Mouse (Mus musculus): ENCODE data around the gene Arhgap6.

The Arhgap6 gene

DNA sequence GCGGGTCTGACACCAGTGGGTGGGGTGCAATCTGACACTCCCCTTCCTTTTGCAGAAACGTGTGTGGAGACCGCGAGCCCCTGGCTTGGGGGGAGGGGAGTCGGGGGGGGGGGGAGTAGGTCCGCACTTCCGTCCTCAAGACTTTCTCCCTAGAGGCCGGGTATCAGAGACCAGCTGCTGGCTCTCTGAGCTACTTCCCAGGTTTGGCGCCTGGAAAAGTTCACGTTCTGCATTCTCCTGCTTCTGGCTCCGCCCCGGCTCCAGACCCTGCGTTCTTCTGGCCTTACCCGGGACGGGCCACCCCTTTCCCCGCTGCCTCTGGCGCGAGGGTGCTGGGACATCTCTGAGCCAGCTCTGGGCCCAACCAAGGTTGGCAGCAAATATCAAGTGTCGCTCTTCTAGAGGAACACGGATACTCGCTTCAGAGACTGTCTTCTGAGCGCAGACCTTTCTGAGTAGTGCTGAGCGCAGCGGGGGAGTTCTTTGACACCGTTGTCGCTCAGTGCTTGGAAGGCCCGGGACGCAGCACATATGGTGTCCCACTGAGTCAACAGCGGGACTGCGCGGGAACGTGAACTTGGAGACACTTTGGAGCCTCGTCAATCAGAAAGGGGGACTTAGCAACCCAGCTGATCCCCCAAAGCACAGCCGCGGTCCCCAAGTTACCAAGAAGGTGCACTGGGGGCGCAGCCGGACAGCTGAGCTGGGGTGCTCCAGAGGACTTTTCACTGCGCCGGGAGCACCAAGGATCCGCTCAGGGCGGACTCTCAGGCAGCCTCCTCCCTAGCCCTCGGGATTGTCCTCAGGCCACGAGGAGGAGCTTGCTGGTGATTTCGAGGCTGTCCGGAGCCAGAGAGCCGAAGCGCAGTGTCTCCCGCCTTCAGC lies at the start of gene Arhgap6:
Gene Arhgap6, plus strand, starts transcription at position 126 of the 885 bp plus-strand sequence.
- DNase-seq = peak; percentile 32

DNA sequence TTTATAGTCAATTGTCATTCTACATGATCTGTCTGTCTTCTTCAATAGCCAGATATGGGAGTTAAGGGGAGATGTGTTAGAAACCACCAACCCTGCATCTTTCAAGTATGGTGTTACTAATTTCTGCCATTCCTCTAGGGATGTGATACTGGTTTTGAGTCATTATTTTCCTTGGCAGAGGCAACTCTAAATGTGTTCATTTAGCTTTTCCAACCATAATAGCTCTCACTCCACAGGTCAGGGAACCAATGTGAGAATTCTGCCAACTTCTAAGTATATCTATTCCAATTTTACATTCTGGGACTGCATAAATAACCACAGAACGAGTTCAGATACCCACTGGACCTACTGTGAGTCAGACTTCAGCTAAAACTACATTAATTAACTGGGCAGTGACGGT lies 47.9 kb upstream of the Arhgap6 start:
- no peak for DNase-seq

DNA sequence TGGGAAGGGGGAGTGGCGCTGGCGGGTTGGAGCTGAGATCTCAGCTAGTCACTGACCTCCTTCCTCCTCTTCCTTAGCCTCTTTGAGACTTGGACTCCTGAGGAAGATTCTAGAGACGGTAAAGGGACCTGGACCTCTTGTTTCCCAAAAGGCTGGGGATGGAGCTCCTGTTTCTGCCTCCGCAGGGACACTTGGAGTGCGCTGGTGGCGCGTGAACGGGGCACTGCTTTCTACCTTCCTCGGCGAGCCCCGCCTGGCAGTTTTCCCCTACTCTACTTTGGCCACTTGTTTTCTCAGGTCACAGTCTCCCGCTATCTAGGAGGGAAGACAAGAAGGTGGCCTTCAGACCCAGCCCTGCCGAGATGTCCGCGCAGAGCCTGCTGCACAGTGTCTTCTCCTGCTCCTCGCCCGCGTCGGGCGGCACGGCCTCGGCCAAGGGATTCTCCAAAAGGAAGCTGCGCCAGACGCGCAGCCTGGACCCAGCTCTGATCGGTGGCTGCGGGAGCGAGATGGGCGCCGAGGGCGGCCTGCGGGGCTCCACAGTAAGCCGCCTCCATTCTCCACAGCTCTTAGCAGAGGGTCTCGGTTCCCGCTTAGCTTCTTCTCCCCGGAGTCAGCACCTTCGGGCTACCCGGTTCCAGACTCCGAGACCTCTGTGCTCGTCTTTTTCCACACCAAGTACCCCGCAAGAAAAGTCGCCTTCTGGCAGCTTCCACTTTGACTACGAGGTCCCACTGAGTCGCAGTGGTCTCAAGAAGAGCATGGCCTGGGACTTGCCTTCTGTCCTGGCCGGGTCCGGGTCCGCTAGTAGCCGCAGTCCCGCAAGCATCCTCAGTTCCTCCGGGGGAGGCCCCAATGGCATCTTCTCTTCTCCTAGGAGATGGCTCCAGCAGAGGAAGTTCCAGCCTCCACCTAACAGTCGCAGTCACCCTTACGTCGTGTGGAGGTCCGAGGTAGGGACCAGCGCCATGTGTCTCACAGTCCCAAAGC lies 1.3 kb downstream of the Arhgap6 start:
- peak; percentile 26 for DNase-seq

- no peak for DNase-seq
These were observed 9.8 kb downstream of the Arhgap6 start for GRCm38 (mm10) chrX:168804677-168805076.

- no peak for DNase-seq
These were observed 15.8 kb downstream of the Arhgap6 start for GRCm38 (mm10) chrX:168810513-168811265.

DNA sequence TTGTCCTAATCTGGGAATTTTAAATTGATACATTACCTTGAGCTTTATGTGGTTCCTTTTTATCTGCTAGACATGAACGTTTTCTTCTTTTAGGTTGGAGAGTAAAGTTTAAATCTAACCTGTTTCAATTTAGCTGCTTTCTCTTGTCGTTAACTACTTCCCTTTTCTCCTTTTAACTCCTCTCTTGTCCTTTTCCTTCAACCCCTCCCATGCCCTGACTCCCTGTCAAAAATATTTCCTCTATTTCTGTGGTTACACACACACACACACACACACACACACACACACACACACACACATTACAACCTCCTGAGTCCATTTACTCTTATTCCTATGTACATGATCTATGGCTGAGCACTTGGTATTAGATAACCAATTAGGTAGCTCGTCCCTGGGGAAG lies 24.0 kb downstream of the Arhgap6 start:
- DNase-seq = no peak

DNA sequence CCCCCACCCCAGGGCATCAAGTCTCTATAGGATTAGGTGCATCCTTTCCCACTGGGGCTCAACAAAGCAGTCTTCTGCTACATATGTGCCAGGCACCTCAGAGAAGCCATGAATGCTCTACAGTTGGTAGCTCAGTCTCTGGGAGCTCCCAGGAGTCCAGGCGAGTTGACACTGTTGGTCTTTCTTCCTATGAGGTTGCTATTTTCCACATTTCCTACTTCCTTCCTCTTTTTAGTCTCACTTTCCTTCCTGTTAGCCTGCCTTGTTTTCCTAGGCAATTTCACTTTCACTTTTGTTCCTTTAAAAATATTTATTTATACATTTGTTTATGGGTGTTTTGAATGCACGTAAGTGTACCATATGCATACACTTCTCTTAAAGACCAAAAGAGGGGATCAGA lies 29.3 kb downstream of the Arhgap6 start:
- DNase-seq = no peak

DNA sequence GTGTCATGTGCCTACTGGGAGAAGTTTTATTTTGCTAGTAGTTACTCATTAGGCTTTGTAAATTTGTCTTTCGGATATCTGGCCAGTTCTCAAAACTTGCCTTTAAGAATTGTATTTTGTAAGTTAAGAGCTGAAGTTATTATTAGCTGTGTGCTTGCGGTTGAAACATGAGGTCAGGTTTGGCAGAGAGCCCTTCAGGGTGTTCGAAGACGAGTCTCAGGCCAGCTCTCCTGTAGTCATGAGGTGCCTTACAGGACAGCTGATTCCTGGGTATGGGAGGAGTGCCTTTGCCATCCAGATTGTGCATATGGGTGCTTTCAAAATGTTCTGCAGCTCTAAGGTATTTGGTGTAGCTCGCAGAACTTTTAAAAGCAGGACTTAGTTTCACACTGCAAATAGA lies 37.4 kb downstream of the Arhgap6 start:
- no peak for DNase-seq

- DNase-seq = no peak
These were observed 53.2 kb downstream of the Arhgap6 start for GRCm38 (mm10) chrX:168848062-168848461.

DNA sequence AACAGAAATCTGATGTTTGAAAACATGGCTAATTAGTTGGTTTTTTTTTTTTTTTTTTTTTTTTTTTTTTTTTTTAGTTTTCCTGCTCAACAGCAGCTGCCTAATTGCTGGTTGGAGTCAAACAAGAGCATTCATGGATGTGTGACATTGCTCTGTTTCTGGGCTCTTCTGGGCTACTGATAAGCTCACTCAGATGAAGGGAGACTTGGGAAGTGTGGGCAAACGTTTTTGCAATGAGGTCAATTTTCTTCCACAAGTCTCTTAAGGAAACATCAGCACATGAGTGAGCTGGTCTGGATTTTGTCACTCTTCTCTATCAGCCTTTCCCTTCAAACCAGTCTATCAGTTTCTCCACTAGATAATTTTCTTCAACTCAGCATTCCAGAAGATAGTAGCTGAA lies 79.8 kb downstream of the Arhgap6 start:
- DNase-seq = no peak

GRCm38 (mm10) chrX:168903557-168903956 lies 108.7 kb downstream of the Arhgap6 start:
- DNase-seq = no peak

- DNase-seq = no peak
These were observed 109.2 kb downstream of the Arhgap6 start for GRCm38 (mm10) chrX:168904086-168904485.

GRCm38 (mm10) chrX:168907586-168907985 lies 112.7 kb downstream of the Arhgap6 start:
- no peak for DNase-seq

DNA sequence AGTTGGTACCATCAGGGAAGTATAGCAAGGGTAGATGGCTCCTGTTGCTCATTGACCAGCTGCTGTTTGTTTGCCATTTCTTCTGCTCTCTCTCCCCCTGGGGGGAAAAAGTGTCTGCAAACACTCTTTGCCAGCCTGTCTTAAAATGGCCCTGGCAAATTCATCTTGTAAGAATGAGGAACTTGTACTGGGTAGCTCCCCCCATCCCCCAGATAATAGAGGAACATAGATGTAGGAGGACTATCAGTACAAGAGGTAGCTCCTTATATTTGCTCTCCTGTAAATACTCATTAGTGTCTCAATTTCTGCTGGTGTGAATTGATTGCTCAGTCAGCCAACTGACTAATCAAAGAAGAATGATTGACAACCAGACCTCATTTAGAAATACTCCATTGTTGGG lies 118.6 kb downstream of the Arhgap6 start:
- DNase-seq = no peak

DNA sequence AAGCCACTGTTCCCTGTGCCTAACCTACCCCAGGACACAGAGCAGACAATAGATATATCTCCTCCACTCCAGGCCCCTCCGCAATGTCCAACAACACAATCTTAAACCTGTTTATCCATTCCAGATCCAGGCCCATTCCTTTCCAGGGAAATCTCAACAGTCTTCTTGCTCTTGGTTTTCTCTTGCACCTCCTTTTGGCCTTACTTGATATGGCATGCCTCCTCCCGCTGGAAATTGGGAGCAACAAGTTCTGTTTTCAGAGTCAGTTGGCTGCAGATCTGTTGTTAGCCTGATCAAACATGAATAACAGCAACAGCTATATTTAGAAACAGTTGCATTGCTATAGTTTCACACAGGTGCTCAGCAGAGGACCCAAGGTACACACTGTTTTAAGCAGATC lies 126.0 kb downstream of the Arhgap6 start:
- DNase-seq = no peak

DNA sequence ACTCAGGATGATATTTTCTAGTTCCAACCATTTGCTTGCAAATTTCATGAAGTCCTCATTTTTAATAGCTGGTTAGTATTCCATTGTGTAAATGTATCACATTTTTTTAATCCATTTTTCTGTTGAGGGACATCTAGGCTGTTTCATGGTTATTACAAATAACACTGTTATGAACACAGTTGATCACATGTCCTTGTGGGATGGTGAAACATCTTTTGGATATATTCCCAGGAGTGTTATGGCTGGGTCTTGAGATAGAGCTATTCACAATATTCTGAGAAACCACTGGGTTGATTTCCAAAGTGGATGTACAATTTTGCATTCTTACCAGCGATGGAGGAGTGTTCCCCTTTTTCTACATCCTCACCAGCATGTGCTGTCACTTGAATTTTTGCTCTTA lies 137.5 kb downstream of the Arhgap6 start:
- DNase-seq = no peak

DNA sequence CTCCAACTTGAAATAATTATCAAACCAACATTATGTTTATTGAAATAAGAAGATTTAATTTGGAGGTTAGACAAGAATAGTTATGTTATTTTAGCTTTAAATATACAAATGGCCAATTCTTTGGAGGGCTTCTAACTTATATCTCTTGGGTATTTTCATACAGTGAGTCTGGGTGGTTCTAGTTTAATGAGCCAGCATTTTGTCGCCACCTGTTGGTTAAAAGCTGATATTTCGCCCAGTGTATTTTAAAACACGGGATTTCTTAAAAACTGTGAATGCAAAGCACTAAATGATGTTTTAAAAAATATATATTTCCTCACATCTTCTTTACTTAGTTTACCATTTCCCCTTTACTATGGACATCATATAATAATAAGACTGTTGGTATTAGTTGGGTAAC lies 140.5 kb downstream of the Arhgap6 start:
- no peak for DNase-seq

DNA sequence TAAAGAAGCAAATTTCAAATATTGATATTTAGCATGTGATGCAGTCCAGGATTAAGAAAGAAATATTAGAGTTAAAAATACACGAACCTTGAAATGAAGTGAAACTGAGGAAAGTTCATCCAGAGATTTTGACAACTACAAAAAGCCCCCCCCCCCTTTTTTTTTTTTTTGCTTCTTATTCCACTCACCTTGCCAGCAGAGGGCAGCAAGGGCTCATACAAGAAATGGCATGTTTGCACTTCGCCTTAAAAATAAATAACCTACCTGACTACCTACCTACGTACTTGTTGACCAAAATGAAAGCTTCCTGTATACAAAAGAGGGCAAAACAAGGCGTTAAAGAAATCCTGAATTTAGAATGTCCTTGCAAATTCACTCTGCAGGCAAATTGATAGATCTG lies 143.0 kb downstream of the Arhgap6 start:
- DNase-seq = peak; percentile 45

DNA sequence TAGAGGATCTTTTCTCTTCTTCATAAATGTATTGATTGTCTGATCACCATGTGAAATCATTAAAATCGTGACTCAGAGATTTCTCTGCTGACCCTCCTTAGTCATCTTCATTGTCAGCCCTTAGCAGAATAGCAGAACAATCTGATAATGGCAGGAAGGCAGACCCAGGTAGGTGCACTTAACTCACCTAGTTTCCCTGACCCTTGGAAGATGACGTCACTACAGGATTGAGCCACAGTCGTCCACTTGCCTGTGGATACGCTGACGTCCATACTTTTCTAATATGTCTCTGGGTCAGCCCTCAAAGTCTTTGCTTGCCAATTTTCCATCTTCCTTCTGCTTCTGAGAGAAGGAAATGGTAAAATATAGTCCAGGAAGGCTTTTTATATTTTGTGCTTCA lies 146.8 kb downstream of the Arhgap6 start:
- no peak for DNase-seq

- DNase-seq = no peak
These were observed 148.3 kb downstream of the Arhgap6 start for GRCm38 (mm10) chrX:168943217-168943616.

DNA sequence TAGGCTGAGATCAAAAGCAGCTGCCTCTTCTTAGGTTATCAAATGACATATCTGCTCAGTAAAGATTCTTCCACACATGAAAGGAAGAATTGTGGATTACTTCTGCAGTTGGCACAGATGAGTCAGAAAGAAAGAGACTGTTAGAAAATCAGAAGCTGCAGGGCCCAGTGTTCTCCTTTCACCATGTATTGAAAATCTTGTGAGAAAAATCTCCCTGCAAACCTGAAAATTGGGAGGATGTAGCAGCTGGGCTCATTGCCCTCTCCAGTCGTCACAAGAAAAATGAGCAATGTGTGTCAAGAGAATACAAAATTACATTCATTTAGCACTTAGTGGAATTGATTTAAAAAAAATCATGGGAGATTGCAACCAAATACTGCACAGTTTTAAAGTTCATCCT lies 180.5 kb downstream of the Arhgap6 start:
- DNase-seq = no peak

DNA sequence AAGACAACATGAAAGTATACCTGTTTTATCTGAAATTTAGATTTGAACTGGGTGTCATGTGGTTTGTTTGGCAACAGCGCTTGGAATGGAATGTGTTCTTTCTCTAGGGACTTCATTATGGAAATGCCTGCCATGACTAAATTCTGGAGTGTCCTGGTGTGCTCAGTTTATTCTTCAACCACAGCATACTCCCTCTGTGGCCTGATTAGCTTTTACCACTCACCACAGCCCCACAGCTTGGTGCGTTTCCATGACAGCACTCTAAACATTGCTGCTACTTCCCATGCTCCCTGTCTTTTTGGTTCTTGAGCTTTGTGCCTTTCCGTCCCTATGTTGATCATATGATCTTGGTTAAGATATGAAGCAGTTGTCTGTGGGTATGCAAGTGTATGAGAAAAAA lies 182.9 kb downstream of the Arhgap6 start:
- DNase-seq = no peak

DNA sequence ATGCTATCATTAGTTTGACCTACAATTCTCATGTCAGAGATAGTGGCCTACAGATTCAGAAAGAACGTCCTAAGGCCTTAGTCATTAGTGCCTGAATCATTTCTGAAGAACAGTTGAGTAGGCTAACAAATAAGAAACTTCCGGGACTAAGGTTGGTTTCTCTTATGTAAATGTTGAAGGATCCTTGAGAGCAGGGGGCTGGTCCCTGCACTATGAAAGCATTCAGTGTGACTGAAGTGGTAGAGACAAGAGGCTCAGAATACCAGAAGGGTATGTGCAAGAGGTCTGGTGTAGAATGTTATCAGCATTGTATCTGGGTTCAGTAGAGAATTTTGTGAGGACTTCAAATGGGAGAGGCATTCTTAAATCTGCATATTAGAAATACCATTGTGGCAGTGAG lies 185.5 kb downstream of the Arhgap6 start:
- DNase-seq = no peak
